Mouse (Mus musculus) hindbrain, postnatal 0 days (tissue): ENCODE results near the gene Tph2. TPM values are rescaled to one million over a fixed set of nuclear protein-coding genes. Genes with fewer than 3 reads are reported as not detected.

ENCODE experiments used
- ATAC-seq: fragments of 200-750 bp; cut with Nextera tagmentation; 2 replicates; pipeline ENCODE4 v1.8.0; 2017; ENCODE audit warnings: mild to moderate bottlenecking, moderate TSS enrichment, moderate library complexity
- DNase-seq: peaks from one replicate; pipeline ENCODE4 v3.0.0-alpha.2; 2015; ENCODE audit warnings: low spot score
- H3K27ac ChIP-seq: fragments of 300-500 bp; sonication (generic); 2 replicates; pipeline ENCODE4 v1.5.1; 2014; ENCODE audit warnings: mild to moderate bottlenecking
- H3K27me3 ChIP-seq: fragments of 300-500 bp; sonication (generic); 2 replicates; pipeline ENCODE4 v1.6.1; 2014; ENCODE audit warnings: low read length, mixed read lengths; ENCODE audit not compliant: insufficient read depth
- H3K36me3 ChIP-seq: fragments of 300-500 bp; sonication (generic); 2 replicates; pipeline ENCODE4 v1.6.1; 2014; ENCODE audit warnings: low read length, mixed read lengths; ENCODE audit not compliant: insufficient read depth
- H3K4me1 ChIP-seq: fragments of 300-500 bp; sonication (generic); 2 replicates; pipeline ENCODE4 v1.6.1; 2014; ENCODE audit warnings: antibody characterized with exemption, low read length, mixed read lengths; ENCODE audit not compliant: insufficient read depth
- H3K4me2 ChIP-seq: fragments of 300-500 bp; sonication (generic); 2 replicates; pipeline ENCODE4 v1.6.1; 2014; ENCODE audit warnings: low read depth, mild to moderate bottlenecking, low read length, moderate library complexity, mixed read lengths
- H3K4me3 ChIP-seq: fragments of 300-500 bp; sonication (generic); 2 replicates; pipeline ENCODE4 v1.5.1; 2014; ENCODE audit warnings: low read length
- H3K9ac ChIP-seq: fragments of 300-500 bp; sonication (generic); replicated peaks from 2 replicates; pipeline ENCODE4 v1.6.1; 2014; ENCODE audit warnings: mild to moderate bottlenecking, low read length, moderate library complexity, mixed read lengths
- H3K9me3 ChIP-seq: fragments of 300-500 bp; sonication (generic); 2 replicates; pipeline ENCODE4 v1.6.1; 2016; ENCODE audit warnings: low read length, mixed read lengths
- CTCF ChIP-seq: IDR thresholded peaks from 2 replicates; pipeline ENCODE4 v1.5.1; 2016; ENCODE audit warnings: antibody characterized with exemption, control low read depth, low read depth
- WGBS: fragments of 180-500 bp; shearing (Covaris S2); extraction: QIAGEN DNeasy Blood & Tissue Kit; methylation state at CpG from one replicate; pipeline ENCODE4 v1.1.7; 2014; 5-methylcytosine and 5-hydroxymethylcytosine counted together
- polyA plus RNA-seq: library from polyadenylated mRNA; unstranded; fragments of >200 nt; fragmentation: Nextera tagmentation; extraction: Ambion mirVana; gene quantifications from 2 replicates; pipeline ENCODE4 v1.2.1, GENCODE M21; 2015
- total RNA-seq: library from RNA; depleted of rRNA; stranded (reverse); fragments of >200 nt; gene quantifications from 2 replicates; pipeline ENCODE4 v1.2.3, GENCODE M21; 2014

Gene Tph2
- total and polyA plus RNA-seq, 2 experiments from 2014 or later: 13.6 to 14.0 TPM

DNA sequence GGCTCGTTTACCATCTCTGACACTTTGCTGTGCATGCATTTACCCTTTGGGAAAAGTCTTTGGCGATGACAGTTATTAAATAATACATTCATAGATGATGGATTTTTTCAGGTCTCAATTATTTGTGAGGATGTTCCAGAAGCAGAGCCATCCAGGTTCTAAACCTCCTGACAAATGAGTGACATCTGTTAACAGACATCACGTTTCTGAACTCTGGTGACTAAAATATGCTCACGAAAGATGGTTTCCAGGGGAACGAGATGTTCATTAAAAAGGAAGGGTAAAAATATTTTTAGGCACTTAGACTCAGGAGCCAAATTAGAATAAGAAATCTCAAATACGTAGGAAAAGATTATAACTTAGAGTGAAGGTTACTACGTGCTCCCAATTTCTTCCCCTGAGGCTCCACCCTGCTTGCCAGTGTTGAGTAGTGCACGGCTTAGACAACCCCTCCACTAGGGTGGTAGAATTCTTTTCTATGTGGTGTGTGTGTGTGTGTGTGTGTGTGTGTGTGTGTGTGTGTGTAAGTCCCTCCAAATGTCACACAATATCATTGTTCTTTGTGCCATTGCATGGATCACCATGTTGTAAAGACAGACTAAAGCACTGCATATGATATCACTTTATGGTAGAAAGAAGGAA is 38.4 kb downstream of the Tph2 start:
- H3K4me2 ChIP-seq: no peak overlapping the region
- no peak overlapping the region for H3K4me3 ChIP-seq
- no peak overlapping the region for H3K9ac ChIP-seq
- TF ChIP-seq CTCF: no peak
- H3K27ac ChIP-seq: no peak overlapping the region
- DNase-seq: no peak
- H3K4me1 ChIP-seq: no peaks in the 10 kb centered on the region; the same call in 1 of the 2 replicates
- no peaks in the 10 kb centered on the region for H3K9me3 ChIP-seq
- H3K36me3 ChIP-seq: no peaks in the 10 kb centered on the region
- WGBS: 79% methylated on average over 8 of the region's 8 CpGs
- ATAC-seq: no peak
- H3K27me3 ChIP-seq: no peaks in the 10 kb centered on the region

DNA sequence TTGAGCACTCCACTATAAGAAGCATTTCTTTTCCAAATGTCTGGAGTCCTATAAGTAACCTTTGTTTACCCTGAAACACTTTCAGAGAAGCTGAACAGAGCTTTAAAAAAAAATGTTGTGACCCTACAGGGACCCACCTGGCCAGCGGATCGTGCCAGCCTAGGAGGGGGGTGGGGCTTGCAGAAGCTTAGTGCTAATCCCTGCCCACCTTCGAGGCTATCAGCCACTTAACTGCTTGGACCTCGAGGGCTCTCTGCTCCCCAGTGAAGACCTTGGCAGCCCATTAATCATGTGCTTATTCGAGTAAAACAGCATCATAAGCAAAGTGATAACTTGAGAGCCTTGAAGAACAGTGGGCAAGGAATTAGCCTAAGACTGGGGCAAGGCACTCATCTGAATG is 40.3 kb downstream of the Tph2 start:
- Histone ChIP-seq H3K9ac (no peak overlapping the region), H3K9me3 (no peaks in the 10 kb centered on the region), H3K36me3 (no peaks in the 10 kb centered on the region), H3K27me3 (no peaks in the 10 kb centered on the region), H3K4me3 (no peak overlapping the region), H3K4me1 (no peaks in the 10 kb centered on the region; the same call in 1 of the 2 replicates), H3K27ac (no peak overlapping the region), H3K4me2 (no peak overlapping the region)
- WGBS: 24% methylated on average over 5 of the region's 5 CpGs
- TF ChIP-seq CTCF: no peak
- peak; percentile 59 for ATAC-seq
- DNase-seq: no peak

GRCm38 (mm10) chr10:115143641-115144040 is 41.2 kb downstream of the Tph2 start:
- no peaks in the 10 kb centered on the region for H3K27me3 ChIP-seq
- WGBS: 69% methylated on average over 6 of the region's 6 CpGs
- no peak overlapping the region for H3K4me3 ChIP-seq
- H3K4me2 ChIP-seq: no peak overlapping the region
- H3K36me3 ChIP-seq: no peaks in the 10 kb centered on the region
- no peaks in the 10 kb centered on the region for H3K9me3 ChIP-seq
- DNase-seq (no peak), ATAC-seq (no peak)
- no peak overlapping the region for H3K27ac ChIP-seq
- no peaks in the 10 kb centered on the region; the same call in 1 of the 2 replicates for H3K4me1 ChIP-seq
- no peak overlapping the region for H3K9ac ChIP-seq
- no peak for TF ChIP-seq CTCF

GRCm38 (mm10) chr10:115137016-115137415 is 47.8 kb downstream of the Tph2 start:
- Histone ChIP-seq H3K36me3 (no peaks in the 10 kb centered on the region), H3K9me3 (no peaks in the 10 kb centered on the region), H3K9ac (no peak overlapping the region), H3K4me3 (no peak overlapping the region), H3K4me2 (no peak overlapping the region), H3K4me1 (no peaks in the 10 kb centered on the region), H3K27ac (no peak overlapping the region), H3K27me3 (no peaks in the 10 kb centered on the region)
- ATAC-seq: no peak
- no peak for DNase-seq
- TF ChIP-seq CTCF: no peak
- WGBS: 79% methylated on average over 7 of the region's 7 CpGs

DNA sequence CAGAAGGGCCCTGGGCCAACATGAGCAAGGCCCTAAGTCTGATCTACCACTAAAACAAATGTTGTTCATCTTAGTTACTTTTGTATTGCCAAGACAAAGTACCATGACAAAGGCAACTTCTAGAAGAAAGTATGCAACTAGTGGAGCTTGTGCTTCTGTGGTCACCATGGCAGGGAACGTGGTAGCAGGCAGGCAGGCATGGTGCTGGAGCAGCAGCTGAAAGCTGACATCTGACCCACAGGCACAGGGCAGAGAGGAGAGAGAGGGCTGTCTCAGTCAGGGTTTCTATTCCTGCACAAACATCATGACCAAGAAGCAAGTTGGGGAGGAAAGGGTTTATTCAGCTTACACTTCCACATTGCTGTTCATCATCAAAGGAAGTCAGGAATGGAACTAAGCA is 56.9 kb downstream of the Tph2 start:
- 65% methylated on average over 1 of the region's 1 CpGs for WGBS
- Histone ChIP-seq H3K4me1 (no peaks in the 10 kb centered on the region), H3K9ac (no peak overlapping the region), H3K27ac (no peak overlapping the region), H3K4me3 (no peak overlapping the region), H3K36me3 (no peaks in the 10 kb centered on the region), H3K27me3 (no peaks in the 10 kb centered on the region), H3K4me2 (no peak overlapping the region), H3K9me3 (no peaks in the 10 kb centered on the region)
- no peak for TF ChIP-seq CTCF
- ATAC-seq (no peak), DNase-seq (no peak)

DNA sequence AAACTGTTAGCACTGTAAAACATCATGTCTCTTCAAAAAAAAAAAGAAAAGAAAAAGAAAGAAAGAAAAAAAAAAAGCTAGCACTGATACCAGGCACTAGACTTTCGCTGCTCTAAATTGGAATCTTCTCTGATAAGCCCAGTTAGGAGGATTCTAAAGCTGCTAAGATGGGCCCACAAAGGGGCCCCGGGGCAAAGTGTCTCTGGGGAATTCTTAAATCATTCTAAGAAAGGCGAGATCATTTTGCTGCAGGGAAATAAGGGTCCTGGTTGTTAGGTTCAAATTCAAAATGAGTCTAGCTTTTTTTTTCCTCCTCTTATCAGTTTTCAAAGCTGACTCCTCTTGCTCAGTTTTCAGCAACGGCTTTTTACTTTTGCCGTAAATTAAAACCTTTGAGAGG is 59.3 kb downstream of the Tph2 start:
- Histone ChIP-seq H3K27ac (no peak overlapping the region), H3K9me3 (no peaks in the 10 kb centered on the region), H3K4me2 (no peak overlapping the region), H3K4me1 (no peaks in the 10 kb centered on the region), H3K9ac (no peak overlapping the region), H3K36me3 (no peaks in the 10 kb centered on the region), H3K4me3 (no peak overlapping the region), H3K27me3 (no peaks in the 10 kb centered on the region)
- WGBS: 41% methylated on average over 5 of the region's 5 CpGs
- no peak for ATAC-seq
- DNase-seq: no peak
- no peak for TF ChIP-seq CTCF

DNA sequence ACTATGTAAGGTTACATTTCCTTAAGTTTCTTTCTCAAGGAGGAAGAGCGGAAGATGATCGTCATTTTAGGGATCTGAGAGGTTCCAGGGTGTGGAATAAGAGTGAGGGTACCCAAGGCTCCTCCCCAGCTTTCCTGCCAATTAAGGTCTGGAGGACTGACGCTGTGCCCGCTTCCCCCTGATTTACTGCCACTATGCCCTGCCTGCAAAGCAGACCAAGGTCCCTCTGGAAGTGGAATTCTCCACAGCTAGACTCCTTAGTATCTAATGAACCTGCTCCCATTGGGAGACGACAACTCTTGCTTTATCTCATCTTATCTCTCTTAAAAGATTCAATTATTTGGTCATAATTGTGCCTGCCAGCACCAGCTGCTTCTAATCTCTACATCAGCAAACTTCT is 59.8 kb downstream of the Tph2 start:
- no peaks in the 10 kb centered on the region for H3K4me1 ChIP-seq
- WGBS: 69% methylated on average over 5 of the region's 5 CpGs
- ATAC-seq: no peak

More for the DNA sequence above, 59.8 kb downstream of the Tph2 start:
- Histone ChIP-seq H3K27ac (no peak overlapping the region), H3K27me3 (no peaks in the 10 kb centered on the region), H3K9ac (no peak overlapping the region), H3K4me2 (no peak overlapping the region), H3K9me3 (no peaks in the 10 kb centered on the region), H3K36me3 (no peaks in the 10 kb centered on the region), H3K4me3 (no peak overlapping the region)
- DNase-seq: no peak
- no peak for TF ChIP-seq CTCF
